ENCODE assay signal across 11 mouse cellular contexts in genomic region chr19:46306751-46307289, GRCm38 (mm10). TPM values are rescaled to one million over a fixed set of nuclear protein-coding genes. Genes with fewer than 3 reads are reported as not detected.
DNase-seq lines count a peak whose midpoint lies in the region; TF ChIP-seq lines count a peak whose summit lies in the region.
"Had no signal": no experiment of that assay in that cellular context is flagged by ENCODE, and none has a peak within 500 bp of the region (broad histone marks: within the 10 kb centered on the region; RNA-seq: fewer than 3 reads in every experiment).

No protein-coding gene starts in this region.

- TF ChIP-seq CTCF in thymus, adult 2 months (IDR thresholded peaks at IDR 0.05; ENCODE audit: borderline replicate concordance, control insufficient read depth, extremely low read depth, insufficient read depth, low read length, poor library complexity), result no peak

- H3K36me3 ChIP-seq in thymus, adult 2 months (ENCODE audit: control insufficient read depth, insufficient read depth, low read length), result peaks cover 16% of the 10 kb centered on the region; the same call in 1 of the 2 replicates

- TF ChIP-seq POLR2A in thymus, adult 2 months (IDR thresholded peaks at IDR 0.05; ENCODE audit: control insufficient read depth, extremely low read depth, insufficient read depth, low read length, poor library complexity), result no peak

- H3K4me1 ChIP-seq in thymus, adult 2 months (replicated peaks; ENCODE audit: control insufficient read depth, insufficient read depth, low read length), result peaks cover 17% of the 10 kb centered on the region

- no peak overlapping the region for H3K4me3 ChIP-seq in thymus, adult 2 months (ENCODE audit: control insufficient read depth, insufficient read depth, low read length)

- H3K27me3 ChIP-seq in thymus, adult 2 months (ENCODE audit: control insufficient read depth, insufficient read depth, low read length), result no peaks in the 10 kb centered on the region

- peak; percentile 40 for DNase-seq in cerebellum, adult 9-11 months
- no peak for DNase-seq in cerebellum, postnatal 36 days
- DNase-seq in kidney, postnatal 10 days, result peak; percentile 19
- DNase-seq in kidney, adult 18-20 months, result no peak
- DNase-seq in thymus, adult 2 months, result peak; percentile 2
- DNase-seq in thymus, postnatal 0 days (ENCODE audit: low spot score), result no peak
- no peak for DNase-seq in left cerebral cortex, adult 9 months (ENCODE audit: low spot score in 2 of 2)
- no peak for DNase-seq in Muller cell, postnatal 12 days (ENCODE audit: inconsistent ontology term)
- DNase-seq: gastrocnemius, postnatal 10 days; right cerebral cortex, adult 18-20 months had no signal

- no peak overlapping the region for H3K27ac ChIP-seq in thymus, adult 2 months (ENCODE audit: control insufficient read depth, insufficient read depth, low read length)
- H3K27ac ChIP-seq: limb, embryonic 12.5 days had no signal

- 98% methylated on average over 9 of the region's 9 CpGs for WGBS in thymus, adult 2 months

RNA-seq across cellular contexts. Expression of gene Nfkb2, which starts 2.7 kb away (rescaled TPM):
- 107 and 122 TPM in 2 replicates for polyA plus RNA-seq in thymus, adult 2 months (2012; rRNA removed)
- 29.1 and 31.3 TPM in 2 replicates for polyA plus RNA-seq in thymus, postnatal 0 days (2015; fragmentation: Nextera tagmentation; extraction: Ambion mirVana)

RNA-seq across cellular contexts. Expression of gene Psd, which starts 20.1 kb away (rescaled TPM):
- polyA plus RNA-seq in thymus, adult 2 months (2012; rRNA removed), result 1.5 and 1.6 TPM in 2 replicates
- polyA plus RNA-seq in thymus, postnatal 0 days (2015; fragmentation: Nextera tagmentation; extraction: Ambion mirVana), result 4.6 and 5.3 TPM in 2 replicates

RNA-seq across cellular contexts. Expression of gene Fbxl15, which starts 21.2 kb away (rescaled TPM):
- polyA plus RNA-seq in thymus, adult 2 months (2012; rRNA removed), result 13.5 and 15.2 TPM in 2 replicates
- 8.3 and 9.1 TPM in 2 replicates for polyA plus RNA-seq in thymus, postnatal 0 days (2015; fragmentation: Nextera tagmentation; extraction: Ambion mirVana)

RNA-seq across cellular contexts. Expression of gene Cuedc2, which starts 31.7 kb away (rescaled TPM):
- 85.4 and 105 TPM in 2 replicates for polyA plus RNA-seq in thymus, adult 2 months (2012; rRNA removed)
- polyA plus RNA-seq in thymus, postnatal 0 days (2015; fragmentation: Nextera tagmentation; extraction: Ambion mirVana), result 152 and 155 TPM in 2 replicates

RNA-seq across cellular contexts. Expression of gene Mfsd13a, which starts 34.1 kb away (rescaled TPM):
- 16.8 and 20.6 TPM in 2 replicates for polyA plus RNA-seq in thymus, adult 2 months (2012; rRNA removed)
- 7.5 and 8.1 TPM in 2 replicates for polyA plus RNA-seq in thymus, postnatal 0 days (2015; fragmentation: Nextera tagmentation; extraction: Ambion mirVana)

Comparison
In these comparisons a context has a peak if more than half of its experiments do, and no peak if none do; other contexts are left out.
1. DNase-seq: peak in cerebellum, adult 9-11 months (single experiment), kidney, postnatal 10 days (single experiment) and thymus, adult 2 months (single experiment); none in cerebellum, postnatal 36 days (0 of 2), kidney, adult 18-20 months (single experiment), thymus, postnatal 0 days (single experiment), left cerebral cortex, adult 9 months (0 of 2) and Muller cell, postnatal 12 days (single experiment).